Mouse (Mus musculus): Measurements from ENCODE around the gene Barhl1.

Gene Barhl1

DNA sequence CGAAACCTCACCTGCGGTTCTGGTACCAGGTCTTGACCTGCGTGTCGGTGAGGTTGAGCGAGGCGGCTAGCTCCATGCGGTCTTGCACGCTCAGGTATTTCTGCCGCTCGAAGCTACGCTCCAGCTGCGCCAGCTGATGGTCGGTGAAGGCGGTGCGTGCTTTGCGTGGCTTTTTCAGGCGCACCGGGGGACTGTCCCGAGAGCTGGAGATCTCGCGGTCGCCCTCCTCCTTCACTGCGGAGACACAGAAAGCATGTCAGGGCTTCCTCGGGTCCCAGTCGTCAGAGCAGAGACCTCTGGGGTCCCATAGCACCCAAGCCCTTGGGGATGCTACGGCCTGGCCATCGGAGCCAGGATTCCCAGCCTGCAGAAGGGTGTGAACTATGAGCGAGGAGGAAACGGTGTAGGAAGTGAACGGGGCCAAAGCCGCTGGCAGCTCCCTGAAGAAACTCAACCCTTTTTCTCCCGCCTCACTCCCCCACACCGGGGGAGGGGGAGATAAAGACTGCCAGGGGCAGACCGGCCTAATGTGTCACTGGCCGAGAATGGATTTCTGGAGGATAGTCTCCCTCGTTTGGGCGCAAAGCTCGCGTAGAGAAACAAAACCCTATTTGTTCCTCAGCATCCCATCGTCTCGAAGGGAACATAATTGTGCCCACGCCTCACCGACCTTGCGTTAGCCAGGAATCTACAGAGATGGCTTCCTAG, 5.0 kb downstream of the Barhl1 start:
- no peak for DNase-seq (ENCODE audit: low spot score)

DNA sequence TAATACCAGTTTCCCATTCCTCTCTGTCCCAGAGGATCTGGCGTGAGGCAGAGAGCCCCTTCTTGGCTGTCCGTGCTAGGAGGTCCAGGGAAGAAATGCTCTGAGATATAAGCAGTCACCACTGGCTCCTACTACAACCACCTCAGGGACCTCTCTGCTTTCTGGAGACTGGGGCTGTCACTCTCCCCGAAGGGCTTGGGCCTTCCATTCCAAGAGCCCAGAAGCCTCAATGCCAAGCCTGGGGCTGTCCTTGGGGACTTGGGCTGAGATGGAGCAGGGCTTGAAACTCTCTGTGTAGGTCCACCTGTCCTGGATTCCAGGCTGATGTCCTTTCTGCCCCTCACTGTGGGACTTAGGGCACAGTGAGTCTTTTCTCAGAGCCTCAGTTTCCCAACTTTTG, 5.6 kb downstream of the Barhl1 start:
- no peak for DNase-seq (ENCODE audit: low spot score)

GRCm38 (mm10) chr2:28909818-28910710, 6.4 kb downstream of the Barhl1 start:
- DNase-seq (ENCODE audit: low spot score), result no peak

- DNase-seq (ENCODE audit: low spot score), result no peak
Measured at GRCm38 (mm10) chr2:28909186-28909817, 7.2 kb downstream of the Barhl1 start.

- DNase-seq (ENCODE audit: low spot score), result no peak
Measured at GRCm38 (mm10) chr2:28908389-28909153, 7.9 kb downstream of the Barhl1 start.

- DNase-seq (ENCODE audit: low spot score), result no peak
Measured at GRCm38 (mm10) chr2:28907691-28908388, 8.6 kb downstream of the Barhl1 start.

GRCm38 (mm10) chr2:28905561-28905960, 10.9 kb downstream of the Barhl1 start:
- DNase-seq (ENCODE audit: low spot score), result no peak

GRCm38 (mm10) chr2:28904786-28905185, 11.7 kb downstream of the Barhl1 start:
- DNase-seq (ENCODE audit: low spot score), result no peak

- no peak for DNase-seq (ENCODE audit: low spot score)
Measured at GRCm38 (mm10) chr2:28903871-28904270, 12.6 kb downstream of the Barhl1 start.

DNA sequence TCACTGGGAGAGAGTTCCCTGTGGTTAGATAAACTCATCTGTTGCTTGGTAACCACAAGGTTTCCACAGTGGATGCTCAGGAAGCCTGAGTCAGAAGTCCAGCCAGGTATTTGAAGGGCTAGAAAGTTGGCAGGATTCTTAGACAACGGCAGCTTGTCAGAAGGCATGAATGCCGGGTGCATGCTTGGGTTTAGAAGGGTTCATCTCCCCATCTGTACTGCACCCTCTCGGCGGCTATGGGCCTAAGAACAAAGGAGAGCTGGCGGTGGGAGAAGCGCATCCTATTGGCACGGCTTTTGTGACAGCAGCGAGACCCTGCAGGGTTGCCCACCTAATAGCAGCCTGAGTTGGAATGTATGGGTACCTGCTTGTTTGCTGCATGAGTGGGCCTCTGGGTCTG, 14.2 kb downstream of the Barhl1 start:
- no peak for DNase-seq (ENCODE audit: low spot score)

- DNase-seq (ENCODE audit: low spot score), result no peak
Measured at GRCm38 (mm10) chr2:28897340-28897899, 19.0 kb downstream of the Barhl1 start.

- no peak for DNase-seq (ENCODE audit: low spot score)
Measured at GRCm38 (mm10) chr2:28895876-28896275, 20.6 kb downstream of the Barhl1 start.

DNA sequence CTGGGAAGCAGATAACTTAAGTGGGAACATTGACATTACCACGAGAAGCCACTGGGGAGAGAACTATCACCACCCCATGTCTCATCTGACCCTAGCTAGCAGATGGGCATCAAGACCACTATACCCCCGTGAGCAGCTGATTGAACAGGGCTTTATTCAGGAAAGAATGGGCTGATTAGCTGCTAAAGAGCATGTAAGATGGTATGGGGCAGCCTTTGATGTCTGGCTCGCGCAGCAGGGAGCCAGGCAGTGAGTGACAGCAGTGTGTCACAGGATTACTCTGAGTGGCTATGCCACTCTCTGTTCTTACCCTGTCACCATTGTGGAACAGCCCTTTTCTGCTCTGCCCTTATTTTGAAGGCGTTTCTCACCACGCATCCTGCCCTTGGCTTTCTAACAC, 22.9 kb downstream of the Barhl1 start:
- DNase-seq (ENCODE audit: low spot score), result no peak

DNA sequence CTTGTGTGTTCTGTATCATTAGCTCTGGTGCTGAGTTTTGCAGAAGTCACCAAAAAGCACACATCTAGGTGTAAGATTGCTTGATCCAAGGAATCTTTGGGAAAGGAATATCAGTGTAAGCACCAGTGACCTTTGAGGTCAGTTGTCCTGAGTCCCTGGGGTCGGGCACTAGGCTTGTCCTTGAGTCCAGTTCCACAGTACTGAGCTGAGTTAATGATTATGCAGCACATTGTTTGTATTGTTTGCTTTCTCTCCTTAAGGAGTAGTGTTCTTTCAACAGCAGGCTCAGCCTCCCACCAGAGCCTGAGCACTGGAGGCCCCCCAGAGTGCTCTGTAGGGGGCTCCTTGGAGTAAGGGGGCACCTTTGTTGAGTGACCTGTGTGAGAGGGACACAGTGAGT, 23.7 kb downstream of the Barhl1 start:
- no peak for DNase-seq (ENCODE audit: low spot score)

GRCm38 (mm10) chr2:28884914-28885313, 31.6 kb downstream of the Barhl1 start:
- no peak for DNase-seq (ENCODE audit: low spot score)

DNA sequence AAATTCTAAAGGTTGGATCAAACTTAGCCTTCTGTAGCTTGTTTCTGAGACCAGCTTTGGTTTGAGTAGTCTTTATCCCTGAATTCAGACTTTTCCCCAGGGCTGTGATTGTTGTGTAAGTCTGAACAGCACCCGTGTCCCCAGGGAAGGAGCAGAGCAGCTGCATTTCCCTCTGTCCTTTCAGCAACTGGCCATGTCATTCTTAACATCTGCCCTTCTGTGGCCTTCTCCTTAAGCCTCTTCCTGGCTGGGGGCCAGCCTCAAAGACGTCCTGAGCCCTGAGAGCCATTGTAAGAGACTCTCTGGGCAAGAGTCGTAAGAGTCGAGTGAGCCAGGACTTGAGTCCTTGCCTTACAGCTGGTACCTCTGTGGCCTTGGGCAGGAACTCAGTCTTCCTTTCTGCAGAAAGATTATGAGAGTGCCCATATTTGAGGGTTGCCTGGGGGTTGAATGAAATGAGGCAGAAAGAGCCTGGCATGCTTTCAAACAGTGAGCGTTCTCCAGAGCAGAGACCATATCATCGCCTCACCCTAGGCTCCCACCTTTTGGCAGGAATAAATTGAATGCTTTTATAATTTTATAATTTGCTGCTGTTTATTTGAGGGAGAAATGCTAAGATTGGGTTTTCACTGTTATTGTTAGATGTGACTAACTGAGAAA, 33.5 kb downstream of the Barhl1 start:
- no peak for DNase-seq (ENCODE audit: low spot score)

GRCm38 (mm10) chr2:28882047-28882446, 34.4 kb downstream of the Barhl1 start:
- no peak for DNase-seq (ENCODE audit: low spot score)

DNA sequence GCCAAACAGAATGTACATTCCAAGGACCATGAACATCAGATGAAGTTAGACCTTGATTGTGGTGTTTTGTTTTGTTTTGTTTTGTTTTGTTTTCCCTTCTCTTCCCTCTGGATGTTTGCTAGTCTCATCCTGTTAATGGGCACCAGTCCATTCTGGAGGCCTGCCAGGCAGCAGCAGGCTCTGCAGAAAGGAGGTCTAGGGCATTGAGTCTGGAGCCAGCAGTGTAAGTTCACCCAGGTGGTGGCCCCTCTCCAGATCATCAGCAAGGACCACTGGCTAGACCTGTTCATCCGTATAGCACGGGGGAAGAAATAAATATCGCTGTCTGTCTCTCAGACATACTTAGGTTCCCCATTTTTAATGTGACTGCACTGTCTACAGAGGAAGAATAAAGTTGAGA, 35.2 kb downstream of the Barhl1 start:
- DNase-seq (ENCODE audit: low spot score), result no peak

DNA sequence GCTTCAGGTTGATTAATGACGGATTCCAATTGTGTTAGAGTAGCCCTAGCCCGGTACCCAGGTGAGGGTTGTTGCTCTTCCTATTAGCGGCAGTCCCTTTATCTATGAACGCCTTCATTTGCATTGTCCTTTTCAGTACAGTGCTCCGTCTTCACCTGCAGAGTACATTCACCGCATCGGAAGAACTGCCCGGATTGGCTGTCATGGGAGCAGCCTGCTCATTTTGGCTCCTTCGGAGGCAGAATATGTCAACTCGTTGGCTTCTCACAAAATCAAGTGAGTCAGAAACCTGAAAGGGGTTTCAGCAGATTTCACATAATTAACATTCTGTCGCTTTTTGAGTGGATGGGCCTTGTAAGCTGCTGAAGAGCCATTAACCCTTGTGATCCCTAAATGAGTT, 40.9 kb downstream of the Barhl1 start:
- no peak for DNase-seq (ENCODE audit: low spot score)

- DNase-seq (ENCODE audit: low spot score), result no peak
Measured at GRCm38 (mm10) chr2:28867495-28867894, 49.0 kb downstream of the Barhl1 start.

- no peak for DNase-seq (ENCODE audit: low spot score)
Measured at GRCm38 (mm10) chr2:28863857-28864256, 52.6 kb downstream of the Barhl1 start.
